Mouse (Mus musculus) adrenal gland, adult 18-20 months (tissue): ENCODE measurements around the gene Phf20. TPM values are rescaled to one million over a fixed set of nuclear protein-coding genes. Genes with fewer than 3 reads are reported as not detected.

ENCODE experiments used
- DNase-seq, 2 experiments: peaks; one replicate each; pipeline ENCODE4 v3.0.0; 2021 to 2022; ENCODE audit warnings: low spot score in 2 of 2
- total RNA-seq, 2 experiments: library from RNA; stranded (reverse); gene quantifications; 1 replicate in 1 of 2; 2 replicates in 1 of 2; pipeline ENCODE4 v1.2.3; 2021

Gene Phf20
- total RNA-seq, 2 experiments from 2014 or later: 32.3 to 42.2 TPM

DNA sequence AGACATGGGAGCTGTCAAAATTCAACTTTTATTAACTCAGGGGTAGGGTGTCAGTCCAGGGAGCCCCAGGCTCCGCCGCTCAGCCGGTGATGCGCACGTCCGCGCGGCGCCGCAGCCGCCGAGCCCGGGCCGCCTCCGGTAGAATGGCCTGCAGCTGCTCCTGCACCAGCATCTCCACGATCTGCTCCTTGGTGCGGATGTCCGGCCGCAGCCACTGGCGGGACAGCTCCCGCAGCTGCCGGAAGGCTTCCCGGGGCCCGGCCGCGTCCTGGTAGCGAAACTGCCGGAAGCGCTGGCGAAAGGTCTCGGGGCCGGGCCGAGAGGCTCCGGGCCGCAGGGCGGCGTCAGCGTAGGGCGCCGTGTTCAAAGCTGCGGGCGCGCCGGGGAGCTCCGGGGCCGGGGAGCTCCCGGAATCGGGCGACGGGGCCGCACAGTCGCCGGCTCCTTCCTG is 115.6 kb downstream of the Phf20 start:
- peak; percentile 68 to 71 for DNase-seq

DNA sequence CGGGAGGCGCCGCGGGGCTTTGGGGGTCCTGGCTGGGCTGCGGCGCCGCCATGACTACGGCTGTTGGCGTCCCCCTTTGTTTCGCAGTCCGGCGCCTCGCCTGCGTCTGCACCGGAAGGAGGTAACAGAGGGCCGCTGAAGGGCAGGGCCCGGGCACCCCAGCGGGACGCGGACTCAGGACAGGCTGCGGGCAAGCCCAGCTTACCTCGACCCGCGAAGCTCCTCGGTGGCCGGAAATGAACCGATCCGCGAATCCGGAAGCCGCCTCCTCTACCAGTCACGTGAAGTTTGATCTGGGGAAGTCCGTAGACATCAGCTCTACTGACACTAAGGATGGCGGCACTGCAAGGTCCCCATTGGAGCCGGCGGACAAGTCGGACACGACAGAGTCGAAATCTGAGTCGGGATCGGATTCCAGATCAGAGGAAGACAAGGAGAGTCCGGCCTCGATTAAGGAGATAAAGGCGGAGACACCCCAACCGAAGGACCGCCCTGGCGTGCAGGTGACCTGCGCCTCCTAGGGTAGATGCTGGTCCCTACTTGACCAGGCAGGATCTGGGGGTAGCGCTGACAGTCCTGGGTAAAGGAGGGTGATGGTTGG is 116.1 kb downstream of the Phf20 start, which contains the start of the genes Cnbd2 and Scand1:
Cnbd2 (plus strand) TSS at position 3 of the 601 bp plus-strand sequence.
Scand1 (minus strand) TSS at position 408 of the 601 bp plus-strand sequence.
- peak; percentile 73 for DNase-seq

DNA sequence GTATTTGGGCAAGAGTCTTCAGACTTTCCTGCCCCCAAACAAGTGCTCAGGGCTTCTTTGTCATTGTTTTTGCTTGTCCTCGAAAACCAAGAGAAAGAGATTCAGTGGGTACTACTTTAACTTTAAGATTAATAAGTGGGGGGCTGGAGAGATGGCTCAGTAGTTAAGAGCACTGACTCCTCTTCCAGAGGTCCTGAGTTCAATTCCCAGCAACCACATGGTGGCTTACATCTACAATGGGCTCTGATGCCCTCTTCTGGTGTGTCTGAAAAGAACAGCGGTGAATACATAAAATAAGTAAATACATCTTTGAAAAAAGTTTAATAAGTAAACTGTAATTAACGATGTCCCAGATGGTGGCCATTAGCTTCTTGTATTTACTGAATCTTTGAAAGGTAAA is 116.9 kb downstream of the Phf20 start:
- no peak for DNase-seq

DNA sequence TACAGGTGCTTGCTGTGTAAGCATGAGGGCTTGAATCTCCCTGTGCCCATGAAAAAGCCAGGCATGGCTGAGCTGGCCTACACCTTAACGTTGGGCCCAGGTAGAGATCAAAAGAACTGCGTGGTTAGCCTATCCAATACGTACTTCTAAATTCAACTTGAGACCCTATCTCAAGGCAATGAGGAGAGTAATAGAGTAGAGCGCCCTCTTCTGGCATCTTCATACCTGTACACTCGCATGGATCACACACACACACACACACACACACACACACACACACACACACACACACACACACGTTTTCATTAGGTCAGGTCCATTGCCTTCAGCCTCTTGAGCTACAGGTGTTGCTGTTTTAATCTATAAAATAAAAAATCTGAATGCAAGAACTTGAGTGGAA is 118.5 kb downstream of the Phf20 start:
- no peak for DNase-seq

DNA sequence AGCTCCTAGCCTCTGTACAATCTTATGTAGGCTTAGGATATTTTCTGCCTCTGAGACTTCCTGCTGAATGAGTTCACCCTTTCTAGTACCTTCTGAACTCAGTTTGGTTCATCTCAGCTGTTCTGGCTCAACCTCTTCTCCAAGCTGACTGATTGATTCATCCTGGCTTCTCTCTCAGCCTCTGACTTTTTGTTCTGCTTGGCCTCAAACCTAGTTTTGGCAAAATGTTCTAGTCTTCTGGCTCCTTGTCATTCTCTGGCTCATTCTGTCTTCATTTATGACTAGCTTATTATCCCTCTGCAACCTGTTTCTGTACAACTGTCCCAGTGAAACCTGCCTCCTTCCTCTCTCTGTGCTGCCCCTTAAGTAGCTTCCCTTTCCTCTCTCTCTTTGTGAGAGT is 122.2 kb downstream of the Phf20 start:
- no peak for DNase-seq

DNA sequence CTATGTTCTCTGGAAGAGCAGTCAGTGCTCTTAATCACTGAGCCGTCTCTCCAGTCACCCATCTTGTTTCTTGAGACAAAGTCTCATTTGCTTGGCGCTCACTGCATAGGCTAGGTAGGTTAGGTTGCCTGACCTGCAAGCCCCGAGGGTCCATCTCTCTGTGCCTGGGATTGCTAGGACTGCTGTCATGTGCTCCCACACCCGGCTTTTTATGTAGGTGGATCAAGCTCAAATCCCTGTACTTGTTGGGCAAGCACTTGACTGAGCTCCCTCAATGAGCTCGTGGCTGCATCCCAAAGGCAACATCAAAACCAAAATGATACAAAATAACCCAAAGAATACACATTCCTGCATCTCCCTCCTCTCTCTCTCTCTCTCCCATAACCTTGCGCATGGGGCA is 125.3 kb downstream of the Phf20 start:
- DNase-seq: no peak

DNA sequence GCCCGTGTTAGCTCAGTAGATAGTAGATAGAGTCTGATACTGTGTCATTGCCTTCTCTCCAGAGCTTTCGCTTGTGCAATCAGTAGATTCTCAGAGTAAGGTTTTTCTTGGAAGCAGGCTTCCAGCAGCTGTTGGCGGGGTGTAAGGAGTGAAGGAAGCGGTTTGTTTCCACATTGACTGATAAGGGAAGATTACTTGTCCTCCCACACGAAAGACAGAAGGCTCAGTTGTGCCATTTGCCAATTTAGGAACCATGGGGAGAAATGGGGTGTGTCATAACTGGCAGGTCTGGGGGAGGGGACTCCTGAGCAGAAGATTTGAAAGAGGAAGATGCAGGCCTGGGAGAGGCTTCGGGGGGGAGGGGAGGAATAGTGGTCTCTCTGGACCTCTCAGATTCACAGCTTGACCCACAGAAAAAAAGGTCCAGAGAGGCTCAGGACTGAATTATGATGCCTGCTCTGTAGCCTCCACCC is 127.9 kb downstream of the Phf20 start:
- DNase-seq: no peak

DNA sequence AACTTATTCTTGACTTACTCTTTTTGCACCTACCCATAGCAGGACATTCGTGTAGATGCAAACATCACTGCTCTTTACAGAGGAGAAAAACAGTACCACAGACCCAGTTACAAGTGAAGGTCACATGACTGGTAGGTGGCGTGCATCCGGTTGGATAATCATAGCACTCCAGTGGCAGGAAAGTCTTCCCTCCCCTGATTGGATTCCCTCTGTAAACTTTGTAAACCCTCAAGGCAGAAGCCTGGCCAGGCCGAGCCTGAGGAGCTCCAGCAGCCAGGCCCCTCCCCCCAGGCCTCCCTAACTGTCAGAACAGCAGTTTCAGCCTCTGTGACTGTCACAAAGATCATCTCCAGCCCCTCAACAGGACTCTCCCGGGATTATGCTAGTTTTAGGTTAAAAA is 128.4 kb downstream of the Phf20 start:
- DNase-seq: no peak

DNA sequence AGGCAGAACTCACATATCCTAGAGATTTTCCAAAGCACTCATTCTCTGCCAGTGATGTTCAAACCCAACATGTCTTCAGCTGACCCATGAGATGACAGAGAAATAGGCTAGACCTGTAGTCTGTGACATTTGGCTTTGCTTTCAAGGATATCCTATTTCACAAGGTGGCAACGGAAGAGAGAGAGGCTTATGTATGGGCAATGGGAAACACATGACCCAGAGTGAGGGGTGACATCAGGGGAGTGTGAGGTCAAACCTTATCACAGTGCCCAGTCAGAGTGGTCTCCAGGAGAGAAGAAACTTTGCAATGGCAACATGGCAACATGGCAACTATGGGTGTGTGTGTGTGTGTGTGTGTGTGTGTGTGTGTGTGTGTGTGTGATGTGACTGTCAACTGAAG is 134.4 kb downstream of the Phf20 start:
- DNase-seq: no peak

DNA sequence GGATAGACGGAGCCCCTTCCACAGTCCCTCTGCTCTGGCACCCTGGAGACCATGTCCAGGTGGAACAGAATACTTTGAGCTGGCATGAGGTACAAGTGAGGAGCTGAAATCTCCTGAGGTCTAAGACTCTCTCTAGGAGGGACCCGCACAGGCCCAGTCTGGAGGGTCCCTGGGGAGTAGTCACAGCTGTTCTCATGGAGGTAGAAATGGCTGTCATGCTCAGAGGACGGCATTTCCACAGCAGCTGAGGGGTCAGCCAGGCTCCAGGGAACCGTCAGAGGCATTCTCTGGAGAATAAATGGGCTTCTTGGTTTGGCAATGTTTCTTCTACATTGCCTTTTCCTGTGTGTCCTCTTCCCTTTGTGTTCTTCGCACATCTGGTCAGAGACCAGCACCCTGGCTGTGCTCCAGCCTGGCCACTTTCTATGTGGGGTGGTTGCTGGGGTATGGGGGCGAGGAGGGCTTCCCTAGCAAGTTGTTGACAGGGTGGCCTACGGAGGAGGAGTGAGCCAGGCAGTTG is 135.2 kb downstream of the Phf20 start:
- no peak for DNase-seq

DNA sequence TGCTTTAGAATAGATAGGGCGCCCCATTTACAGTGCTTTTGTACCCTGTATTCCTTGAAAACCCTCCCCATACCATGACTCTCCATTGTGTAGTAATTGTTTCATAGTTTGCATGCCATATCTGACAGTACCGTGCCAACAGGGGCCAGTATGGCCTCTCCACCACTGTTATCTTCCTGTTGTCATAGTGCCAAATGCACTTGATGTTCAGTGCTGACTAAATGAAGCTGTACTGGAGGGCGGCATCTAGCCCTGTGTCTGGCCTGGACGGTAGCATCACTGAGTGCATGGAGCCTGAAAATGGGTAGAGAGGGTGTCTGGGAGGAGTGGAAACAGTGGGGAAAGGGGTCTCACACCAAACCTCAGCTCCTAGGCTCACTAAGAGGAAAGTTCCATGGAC is 143.8 kb downstream of the Phf20 start:
- DNase-seq: no peak

DNA sequence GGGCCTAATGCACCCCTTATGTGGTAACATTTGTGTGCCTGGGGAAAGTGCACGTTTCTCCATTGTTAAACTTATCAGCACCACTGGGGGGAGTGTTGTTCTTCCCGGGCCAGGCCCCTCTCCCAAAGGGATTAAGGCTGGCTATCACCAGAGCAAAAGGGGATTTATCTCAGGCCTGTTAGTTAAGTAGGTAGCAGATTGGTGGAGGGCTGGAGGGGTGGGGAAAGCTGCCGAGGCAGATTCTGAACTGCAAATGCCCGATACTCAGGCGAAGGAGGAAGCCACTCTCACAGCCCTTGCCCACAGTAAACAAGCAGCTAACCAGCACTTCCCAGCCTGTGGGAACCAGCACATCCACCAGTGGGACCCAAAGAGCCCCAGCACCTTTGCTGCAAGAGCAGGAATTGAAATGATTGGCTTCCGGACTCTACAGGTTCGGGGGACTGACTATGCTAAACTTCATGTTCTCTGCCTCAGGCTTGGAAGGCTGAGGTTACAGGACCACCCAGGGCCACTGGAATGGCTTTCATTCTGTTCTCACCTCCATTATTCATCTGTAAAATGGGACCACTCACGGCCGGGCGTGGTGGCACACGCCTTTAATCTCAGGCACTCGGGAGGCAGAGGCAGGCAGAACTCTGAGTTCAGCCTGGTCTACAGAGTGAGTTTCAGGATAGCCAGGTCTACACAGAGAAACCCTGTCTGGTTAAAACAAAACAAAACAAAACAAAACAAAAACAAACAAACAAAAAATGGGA is 148.7 kb downstream of the Phf20 start:
- peak in 1 of 2 experiments; percentile 33 for DNase-seq

DNA sequence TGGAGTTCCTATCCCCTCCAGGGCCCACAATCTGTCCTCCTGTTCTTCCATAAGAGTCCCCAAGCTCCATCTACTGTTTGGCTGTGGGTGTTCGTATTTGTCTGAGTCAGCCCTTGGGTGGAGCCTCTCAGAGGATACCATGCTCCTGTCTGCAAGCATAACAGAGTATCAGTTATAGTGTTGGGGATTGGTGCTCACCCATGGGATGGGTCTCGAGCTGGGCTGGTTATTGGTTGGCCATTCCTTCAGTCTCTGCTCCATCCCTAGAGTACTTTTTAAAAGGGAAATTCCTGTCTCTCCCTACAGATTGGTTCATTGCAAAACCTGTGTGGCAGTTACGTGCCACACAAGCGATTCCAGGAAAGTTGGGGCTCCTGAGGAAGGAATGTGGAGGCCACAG is 152.5 kb downstream of the Phf20 start:
- no peak for DNase-seq

DNA sequence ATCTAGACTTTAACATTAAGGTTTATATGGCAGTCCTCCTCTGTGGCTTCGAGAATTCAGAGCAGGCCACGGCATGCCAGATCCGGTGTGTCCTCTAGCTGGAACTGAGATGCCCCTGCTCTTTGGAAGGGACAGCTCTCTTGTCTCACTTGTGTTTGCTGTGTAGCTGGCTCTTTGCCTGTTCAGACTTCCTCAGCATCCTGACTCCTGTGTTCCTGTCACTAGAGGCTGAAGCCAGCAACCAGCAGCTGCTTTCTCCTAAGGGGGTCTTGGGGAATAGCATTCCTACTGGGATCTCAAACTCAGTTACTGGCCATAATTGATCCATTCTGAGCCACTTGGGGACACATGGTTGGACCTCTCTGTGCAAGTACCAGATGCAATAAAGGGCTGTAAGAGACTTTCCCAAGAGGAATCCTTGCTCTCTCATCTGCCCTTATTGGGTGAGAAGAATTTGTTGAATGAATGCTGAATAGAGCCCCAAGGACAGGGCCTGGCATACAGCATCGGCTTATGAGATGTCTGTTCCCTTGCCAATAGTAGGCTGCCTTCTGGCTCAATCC is 153.1 kb downstream of the Phf20 start:
- no peak for DNase-seq

DNA sequence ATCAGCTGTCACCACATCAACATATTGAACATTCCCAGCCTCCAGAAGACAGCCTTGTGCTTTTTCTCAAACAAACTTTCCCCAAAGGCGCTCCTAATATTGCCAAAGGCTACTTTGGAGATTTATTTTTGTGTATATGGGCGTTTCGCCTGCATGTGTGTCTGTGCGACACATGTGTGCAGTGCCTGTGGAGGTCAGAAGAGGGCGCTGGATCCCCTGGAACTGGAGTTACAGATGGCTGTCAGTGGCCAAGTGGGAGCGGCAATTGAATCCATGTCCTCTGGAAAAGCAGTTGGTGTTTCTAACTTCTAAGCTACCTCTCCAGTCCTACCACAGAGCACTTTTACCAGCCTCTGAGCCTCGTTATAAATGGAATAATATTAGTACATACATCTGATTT is 155.0 kb downstream of the Phf20 start:
- DNase-seq: no peak

DNA sequence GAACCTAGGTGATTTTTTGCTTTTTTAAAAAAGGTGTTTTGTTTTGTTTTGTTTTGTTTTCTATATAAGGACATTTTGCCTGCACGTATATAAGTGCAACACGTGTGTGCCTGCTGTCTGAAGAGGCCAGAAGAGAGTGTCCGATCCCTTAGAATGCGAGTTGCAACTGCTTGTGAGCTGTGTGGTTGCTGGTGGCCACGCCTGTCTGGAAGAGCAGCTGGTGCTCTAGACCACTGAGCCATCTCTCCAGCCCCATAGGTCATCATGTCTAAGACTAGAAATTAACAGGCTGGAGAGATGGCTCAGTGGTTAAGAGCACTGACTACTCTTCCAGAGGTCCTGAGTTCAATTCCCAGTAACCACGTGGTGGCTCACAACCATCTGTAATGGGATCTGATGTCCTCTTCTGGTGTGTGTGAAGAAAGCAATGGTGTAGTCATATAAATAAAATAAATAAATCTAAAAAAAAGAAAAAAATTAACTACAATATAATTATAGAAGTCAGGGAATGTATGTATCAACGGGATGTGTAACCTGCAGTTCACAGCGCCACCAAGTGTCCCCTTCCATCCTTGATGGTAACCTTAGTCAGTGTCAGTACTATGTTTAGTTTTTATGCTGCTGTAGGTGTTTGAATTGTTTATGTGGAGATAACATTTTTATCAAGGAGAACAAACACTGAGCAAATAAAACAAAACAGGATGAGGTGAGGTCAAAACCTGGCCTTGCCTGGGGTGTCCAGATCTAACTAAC is 156.3 kb downstream of the Phf20 start:
- no peak for DNase-seq

DNA sequence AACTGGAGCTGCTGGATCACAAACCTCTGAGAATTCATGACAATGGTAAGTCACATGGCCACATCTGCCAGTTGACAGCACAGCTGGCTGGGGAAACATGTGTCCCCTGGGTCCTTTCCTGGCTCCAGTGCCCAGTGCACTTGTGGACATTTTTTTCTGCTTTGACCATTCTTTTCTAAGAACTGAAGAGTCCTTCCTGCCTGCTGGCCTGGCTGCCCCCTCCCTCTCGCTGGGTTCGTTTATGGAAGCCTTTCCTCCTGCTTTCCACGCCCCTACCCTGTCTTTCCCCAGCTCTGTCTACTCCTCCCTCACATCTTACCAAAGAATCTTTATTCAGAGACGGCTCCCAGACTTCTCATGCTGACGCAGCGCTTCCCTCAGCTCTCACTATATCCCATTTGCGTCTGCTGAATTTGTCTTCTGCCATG is 157.0 kb downstream of the Phf20 start:
- DNase-seq: no peak

DNA sequence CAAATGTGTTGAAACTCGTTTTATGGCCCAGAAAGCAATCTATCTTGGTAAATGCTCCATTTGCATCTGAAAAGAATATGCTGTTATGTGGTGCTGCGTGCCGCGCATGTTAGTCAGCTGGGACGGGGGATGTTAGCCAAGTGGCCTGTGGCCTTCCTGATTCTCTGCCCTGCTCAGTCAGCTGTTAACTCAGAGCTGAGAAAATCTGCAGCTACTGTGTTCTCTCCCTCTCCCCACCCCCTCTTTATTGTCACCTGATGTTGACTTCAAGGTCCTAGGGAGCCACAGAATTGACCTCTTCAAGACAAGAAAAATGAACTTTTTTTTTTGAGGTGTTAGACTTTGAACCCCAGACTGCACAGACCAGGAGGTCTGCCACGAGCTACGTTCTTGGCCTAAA is 159.8 kb downstream of the Phf20 start:
- DNase-seq: no peak
